Mouse (Mus musculus) lung, adult 2 months (tissue): Measurements from ENCODE around the gene Plekha4. TPM values are rescaled to one million over a fixed set of nuclear protein-coding genes. Genes with fewer than 3 reads are reported as not detected.

Experiments
- DNase-seq: peaks from one replicate; pipeline ENCODE4 v3.0.0; 2022
- H3K4me1 ChIP-seq: fragments of 200-500 bp; 2 replicates; pipeline ENCODE4 v1.6.1; 2011; ENCODE audit warnings: low read length; ENCODE audit not compliant: control insufficient read depth, insufficient read depth
- H3K4me3 ChIP-seq: fragments of 200-500 bp; replicated peaks from 2 replicates; pipeline ENCODE3; 2011; ENCODE audit warnings: low read depth, mild to moderate bottlenecking, control low read depth, low read length; ENCODE audit errors: extremely low read depth
- CTCF ChIP-seq: fragments of 200-500 bp; IDR thresholded peaks from 2 replicates; pipeline ENCODE4 v1.5.1; 2011; ENCODE audit warnings: mild to moderate bottlenecking, low read length, control low read depth; ENCODE audit not compliant: insufficient read depth
- POLR2A ChIP-seq: fragments of 200-500 bp; IDR thresholded peaks from 2 replicates; pipeline ENCODE4 v1.6.1; 2011; ENCODE audit warnings: low read depth, mild to moderate bottlenecking, control low read depth, low read length, borderline replicate concordance; ENCODE audit errors: extremely low read depth
- WGBS: fragments of 180-500 bp; shearing (Covaris S2); methylation state at CpG from one replicate; pipeline ENCODE4 v1.1.7; 2018; 5-methylcytosine and 5-hydroxymethylcytosine counted together
- polyA plus RNA-seq: library from polyadenylated mRNA; depleted of rRNA; stranded (reverse); fragments of >200 nt; gene quantifications from 2 replicates; pipeline ENCODE4 v1.2.3, GENCODE M21; 2012; rRNA removed

Gene Plekha4
- polyA plus RNA-seq, 1 experiment: 13.1 TPM

GRCm38 (mm10) chr7:45596107-45596506 is 70.0 kb downstream of the Plekha4 start:
- no peaks in the 10 kb centered on the region for H3K4me1 ChIP-seq
- WGBS: 87% methylated on average over 1 of the region's 1 CpGs
- H3K4me3 ChIP-seq: no peak overlapping the region
- DNase-seq: no peak
- TF ChIP-seq CTCF (no peak), POLR2A (no peak)

- no peak for DNase-seq
- TF ChIP-seq POLR2A (no peak), CTCF (no peak)
- no peak overlapping the region for H3K4me3 ChIP-seq
- 87% methylated on average over 5 of the region's 5 CpGs for WGBS
- no peaks in the 10 kb centered on the region for H3K4me1 ChIP-seq
Measured at GRCm38 (mm10) chr7:45597013-45597412, 70.9 kb downstream of the Plekha4 start.

- WGBS: 83% methylated on average over 6 of the region's 6 CpGs
- no peak for DNase-seq
- Histone ChIP-seq H3K4me1 (no peaks in the 10 kb centered on the region), H3K4me3 (no peak overlapping the region)
- TF ChIP-seq POLR2A (no peak), CTCF (no peak)
Measured at GRCm38 (mm10) chr7:45597527-45597926, 71.4 kb downstream of the Plekha4 start.

GRCm38 (mm10) chr7:45598960-45599879 is 73.1 kb downstream of the Plekha4 start:
- 46% methylated on average over 18 of the region's 18 CpGs for WGBS
- no peaks in the 10 kb centered on the region for H3K4me1 ChIP-seq
- H3K4me3 ChIP-seq: no peak overlapping the region
- DNase-seq: no peak
- TF ChIP-seq POLR2A (no peak), CTCF (no peak)

Other genes with a start within 250 kb of the Plekha4 start
- gene Slc6a21, start 248.8 kb upstream of the Plekha4 start, polyA plus RNA-seq: not detected in 2 replicates
- gene Trpm4, start 192.6 kb upstream of the Plekha4 start, polyA plus RNA-seq: 41.8 and 44.8 TPM in 2 replicates
- 2.4 and 10.0 TPM in 2 replicates for gene Hrc, start 191.0 kb upstream of the Plekha4 start, polyA plus RNA-seq
- 1.2 and 3.7 TPM in 2 replicates for gene Ppfia3, start 159.3 kb upstream of the Plekha4 start, polyA plus RNA-seq
- 1.4 and 2.2 TPM in 2 replicates for gene Lin7b, start 155.7 kb upstream of the Plekha4 start, polyA plus RNA-seq
- gene Snrnp70, start 130.6 kb upstream of the Plekha4 start, polyA plus RNA-seq: 240 and 319 TPM in 2 replicates
- gene Kcna7, start 120.7 kb upstream of the Plekha4 start, polyA plus RNA-seq: 0.23 and 2.3 TPM in 2 replicates
- gene Ntf5, start 112.6 kb upstream of the Plekha4 start, polyA plus RNA-seq: 4.6 and 4.8 TPM in 2 replicates
- gene Lhb, start 105.5 kb upstream of the Plekha4 start, polyA plus RNA-seq: 26.5 and 33.4 TPM in 2 replicates
- gene Gys1, start 91.5 kb upstream of the Plekha4 start, polyA plus RNA-seq: 33.0 and 39.4 TPM in 2 replicates
- gene Ruvbl2, start 88.2 kb upstream of the Plekha4 start, polyA plus RNA-seq: 61.1 and 61.7 TPM in 2 replicates
- gene Ftl1, start 66.4 kb upstream of the Plekha4 start, polyA plus RNA-seq: 2,878 and 3,367 TPM in 2 replicates
- gene Bax, start 59.4 kb upstream of the Plekha4 start, polyA plus RNA-seq: 117 and 128 TPM in 2 replicates
- 0.11 and 0.17 TPM in 2 replicates for gene Tulp2, start 44.5 kb upstream of the Plekha4 start, polyA plus RNA-seq
- gene Gm45808, start 39.5 kb upstream of the Plekha4 start, polyA plus RNA-seq: not detected in 2 replicates
- 4.4 and 5.4 TPM in 2 replicates for gene Dhdh, start 37.5 kb upstream of the Plekha4 start, polyA plus RNA-seq
- gene Nucb1, start 15.9 kb upstream of the Plekha4 start, polyA plus RNA-seq: 420 and 430 TPM in 2 replicates
- gene Ppp1r15a, start 62 bp upstream of the Plekha4 start, polyA plus RNA-seq: 58.6 and 73.7 TPM in 2 replicates
- gene Hsd17b14, start 28.6 kb downstream of the Plekha4 start, polyA plus RNA-seq: 2.1 and 3.0 TPM in 2 replicates
- gene Bcat2, start 43.8 kb downstream of the Plekha4 start, polyA plus RNA-seq: 44.2 TPM in 2 replicates
- gene Fgf21, start 89.2 kb downstream of the Plekha4 start, polyA plus RNA-seq: not detected in 2 replicates
- gene Fut1, start 91.0 kb downstream of the Plekha4 start, polyA plus RNA-seq: 0.78 TPM in 1 of 2 replicates, not detected in the other
- gene Izumo1, start 95.5 kb downstream of the Plekha4 start, polyA plus RNA-seq: 1.7 and 2.0 TPM in 2 replicates
- 139 and 181 TPM in 2 replicates for gene Rasip1, start 101.2 kb downstream of the Plekha4 start, polyA plus RNA-seq
- gene Mamstr, start 113.6 kb downstream of the Plekha4 start, polyA plus RNA-seq: 8.6 and 13.2 TPM in 2 replicates
- 1.0 and 4.1 TPM in 2 replicates for gene Fut2, start 140.1 kb downstream of the Plekha4 start, polyA plus RNA-seq
- 5.5 and 7.7 TPM in 2 replicates for gene Ntn5, start 157.7 kb downstream of the Plekha4 start, polyA plus RNA-seq
- gene Sec1, start 168.1 kb downstream of the Plekha4 start, polyA plus RNA-seq: 3.7 and 4.5 TPM in 2 replicates
- 5.1 and 6.2 TPM in 2 replicates for gene Car11, start 173.5 kb downstream of the Plekha4 start, polyA plus RNA-seq
- gene Dbp, start 178.8 kb downstream of the Plekha4 start, polyA plus RNA-seq: 43.1 and 133 TPM in 2 replicates
- 1,119 and 1,194 TPM in 2 replicates for gene Rpl18, start 189.1 kb downstream of the Plekha4 start, polyA plus RNA-seq
- 59.7 and 62.4 TPM in 2 replicates for gene Sphk2, start 191.7 kb downstream of the Plekha4 start, polyA plus RNA-seq
- 12.2 and 15.0 TPM in 2 replicates for gene Fam83e, start 194.9 kb downstream of the Plekha4 start, polyA plus RNA-seq
- gene Spaca4, start 199.5 kb downstream of the Plekha4 start, polyA plus RNA-seq: not detected in 2 replicates